Mouse (Mus musculus) MEL (cell line): ENCODE data around the gene Ctsl. TPM values are rescaled to one million over a fixed set of nuclear protein-coding genes. Genes with fewer than 3 reads are reported as not detected.

ENCODE experiments used
- DNase-seq: peaks from one replicate; pipeline ENCODE4 v3.0.0; 2011; ENCODE audit warnings: low read depth, low spot score
- H3K27ac ChIP-seq: 2 replicates; pipeline ENCODE4 v1.5.1; 2012; ENCODE audit warnings: low read depth, mild to moderate bottlenecking, control low read depth, low read length, moderate library complexity; ENCODE audit not compliant: control insufficient read depth
- H3K27me3 ChIP-seq, 2 experiments: fragments of 150-350 bp in 1 of 2; sonication (generic) in 1 of 2; 2 replicates each; pipeline ENCODE4 v1.6.1; 2012; ENCODE audit warnings: low read length in 2 of 2, mild to moderate bottlenecking in 2 of 2, improper control_type of control experiment in 1 of 2, moderate library complexity in 1 of 2; ENCODE audit not compliant: insufficient read depth in 2 of 2, control insufficient read depth in 1 of 2
- H3K36me3 ChIP-seq, 2 experiments: 2 replicates each; pipeline ENCODE4 v1.6.1; 2012 to 2014; ENCODE audit warnings: low read length in 2 of 2, improper control_type of control experiment in 1 of 2, inconsistent platforms in 1 of 2, mild to moderate bottlenecking in 1 of 2; ENCODE audit not compliant: insufficient read depth in 2 of 2, control insufficient read depth in 1 of 2
- H3K4me1 ChIP-seq, 2 experiments: fragments of 150-350 bp in 1 of 2; sonication (generic) in 1 of 2; 2 replicates each; pipeline ENCODE4 v1.6.1; 2012; ENCODE audit warnings: low read length in 2 of 2, improper control_type of control experiment in 1 of 2, mild to moderate bottlenecking in 1 of 2; ENCODE audit not compliant: insufficient read depth in 2 of 2, control insufficient read depth in 1 of 2
- H3K4me3 ChIP-seq, 2 experiments: fragments of 150-350 bp in 1 of 2; sonication (generic) in 1 of 2; 2 replicates each; pipeline ENCODE4 v1.5.1; 2012; ENCODE audit warnings: low read depth in 2 of 2, low read length in 2 of 2, mild to moderate bottlenecking in 2 of 2, moderate library complexity in 2 of 2, control low read depth in 1 of 2, improper control_type of control experiment in 1 of 2; ENCODE audit not compliant: control insufficient read depth in 1 of 2, insufficient read depth in 1 of 2
- H3K79me2 ChIP-seq: 2 replicates; pipeline ENCODE4 v1.6.1; 2012; ENCODE audit warnings: mild to moderate bottlenecking, low read length, moderate library complexity; ENCODE audit not compliant: control insufficient read depth, poor library complexity, insufficient read depth
- H3K9ac ChIP-seq: 2 replicates; pipeline ENCODE4 v1.6.1; 2012; ENCODE audit warnings: low read depth, mild to moderate bottlenecking, control low read depth, low read length, moderate library complexity; ENCODE audit not compliant: control insufficient read depth, poor library complexity, severe bottlenecking
- H3K9me3 ChIP-seq: fragments of 150-350 bp; sonication (generic); replicated peaks from 2 replicates; pipeline ENCODE4 v1.6.1; 2012; ENCODE audit warnings: mild to moderate bottlenecking, low read length, improper control_type of control experiment, moderate library complexity; ENCODE audit not compliant: insufficient read depth
- CHD1 ChIP-seq: IDR thresholded peaks from 2 replicates; pipeline ENCODE4 v1.6.1; 2012; ENCODE audit warnings: low read depth, mild to moderate bottlenecking, inconsistent platforms, low read length, improper control_type of control experiment
- CTCF ChIP-seq, 3 experiments: IDR thresholded peaks in 2 of 3; conservative IDR thresholded peaks in 1 of 3; 2 replicates each; pipeline ENCODE4 v1.5.1; 2011 to 2012; ENCODE audit warnings: low read length in 3 of 3, low read depth in 2 of 3, mild to moderate bottlenecking in 2 of 3, improper control_type of control experiment in 1 of 3, inconsistent platforms in 1 of 3, mixed read lengths in 1 of 3, moderate library complexity in 1 of 3; ENCODE audit not compliant: control insufficient read depth in 1 of 3, insufficient read depth in 1 of 3, poor library complexity in 1 of 3, severe bottlenecking in 1 of 3
- E2F4 ChIP-seq: IDR thresholded peaks from 2 replicates; pipeline ENCODE4 v1.6.1; 2011; ENCODE audit warnings: low read depth, low read length, improper control_type of control experiment, borderline replicate concordance
- ELF1 ChIP-seq: IDR thresholded peaks from 2 replicates; pipeline ENCODE4 v1.6.1; 2014; ENCODE audit warnings: low read depth, mild to moderate bottlenecking, inconsistent platforms, low read length, improper control_type of control experiment, moderate library complexity
- EP300 ChIP-seq, 2 experiments: IDR thresholded peaks; 2 replicates each; pipeline ENCODE4 v1.6.1; 2011; ENCODE audit warnings: improper control_type of control experiment in 2 of 2, low read length in 2 of 2, low read depth in 1 of 2, mild to moderate bottlenecking in 1 of 2
- GABPA ChIP-seq: IDR thresholded peaks from 2 replicates; pipeline ENCODE4 v1.6.1; 2012; ENCODE audit warnings: low read depth, mild to moderate bottlenecking, inconsistent platforms, low read length, improper control_type of control experiment, moderate library complexity
- JUND ChIP-seq: IDR thresholded peaks from 2 replicates; pipeline ENCODE4 v1.6.1; 2011; ENCODE audit warnings: low read depth, mild to moderate bottlenecking, improper control_type of control experiment, low read length
- KAT2A ChIP-seq: conservative IDR thresholded peaks from 2 replicates; pipeline ENCODE4 v1.6.1; 2012; ENCODE audit warnings: low read depth, low read length, improper control_type of control experiment, inconsistent platforms
- MAFK ChIP-seq: IDR thresholded peaks from 2 replicates; pipeline ENCODE4 v1.6.1; 2011; ENCODE audit warnings: low read depth, mild to moderate bottlenecking, low read length, improper control_type of control experiment, borderline replicate concordance
- MAX ChIP-seq: IDR thresholded peaks from 2 replicates; pipeline ENCODE4 v1.6.1; 2011; ENCODE audit warnings: low read length, improper control_type of control experiment
- MEF2A ChIP-seq: IDR thresholded peaks from 2 replicates; pipeline ENCODE4 v1.6.1; 2014; ENCODE audit warnings: low read depth, mild to moderate bottlenecking, inconsistent platforms, low read length, improper control_type of control experiment; ENCODE audit not compliant: poor library complexity, insufficient replicate concordance, severe bottlenecking; ENCODE audit errors: extremely low read depth
- MXI1 ChIP-seq: IDR thresholded peaks from 2 replicates; pipeline ENCODE4 v1.6.1; 2011; ENCODE audit warnings: mild to moderate bottlenecking, low read depth, low read length, improper control_type of control experiment
- MYB ChIP-seq: IDR thresholded peaks from 2 replicates; pipeline ENCODE4 v1.6.1; 2011; ENCODE audit warnings: mild to moderate bottlenecking, low read depth, low read length, improper control_type of control experiment
- MYC ChIP-seq: IDR thresholded peaks from 2 replicates; pipeline ENCODE4 v1.6.1; 2011; ENCODE audit warnings: low read depth, mild to moderate bottlenecking, low read length, improper control_type of control experiment, moderate library complexity
- NELFE ChIP-seq: IDR thresholded peaks from 2 replicates; pipeline ENCODE4 v1.6.1; 2011; ENCODE audit warnings: low read depth, low read length, improper control_type of control experiment
- POLR2A ChIP-seq, 2 experiments: IDR thresholded peaks; 2 replicates each; pipeline ENCODE4 v1.6.1; 2011 to 2012; ENCODE audit warnings: low read length in 2 of 2, mild to moderate bottlenecking in 2 of 2, control low read depth in 1 of 2, improper control_type of control experiment in 1 of 2, low read depth in 1 of 2, moderate library complexity in 1 of 2; ENCODE audit not compliant: control insufficient read depth in 1 of 2, insufficient read depth in 1 of 2, poor library complexity in 1 of 2
- POLR2AphosphoS2 ChIP-seq: IDR thresholded peaks from 2 replicates; pipeline ENCODE4 v1.6.1; 2011; ENCODE audit warnings: low read length, improper control_type of control experiment
- SIN3A ChIP-seq: IDR thresholded peaks from 2 replicates; pipeline ENCODE4 v1.6.1; 2012; ENCODE audit warnings: low read length, improper control_type of control experiment, inconsistent platforms
- SMC3 ChIP-seq: IDR thresholded peaks from 2 replicates; pipeline ENCODE4 v1.6.1; 2011; ENCODE audit warnings: low read depth, low read length, improper control_type of control experiment
- TAL1 ChIP-seq: IDR thresholded peaks from 2 replicates; pipeline ENCODE4 v1.6.1; 2012; ENCODE audit warnings: mild to moderate bottlenecking, inconsistent platforms, low read length, moderate library complexity, mixed read lengths
- TBP ChIP-seq: IDR thresholded peaks from 2 replicates; pipeline ENCODE4 v1.8.0; 2011; ENCODE audit warnings: low read depth, low read length, improper control_type of control experiment
- TCF12 ChIP-seq: IDR thresholded peaks from 2 replicates; pipeline ENCODE4 v1.6.1; 2014; ENCODE audit warnings: low read depth, mild to moderate bottlenecking, inconsistent platforms, low read length, improper control_type of control experiment, moderate library complexity
- ZC3H11A ChIP-seq: IDR thresholded peaks from 2 replicates; pipeline ENCODE4 v1.6.1; 2012; ENCODE audit warnings: low read depth, mild to moderate bottlenecking, inconsistent platforms, low read length, improper control_type of control experiment
- ZNF384 ChIP-seq: IDR thresholded peaks from 2 replicates; pipeline ENCODE4 v1.6.1; 2012; ENCODE audit warnings: low read depth, mild to moderate bottlenecking, inconsistent platforms, low read length, improper control_type of control experiment
- polyA plus RNA-seq, 2 experiments: library from polyadenylated mRNA; stranded (reverse) in 1 of 2; unstranded in 1 of 2; fragments of >175 nt in 1 of 2; fragments of >200 nt in 1 of 2; gene quantifications; 2 replicates each; pipeline versions ENCODE4 v1.2.1 to v1.2.4; 2012; ENCODE audit warnings: low replicate concordance in 2 of 2, low read depth in 1 of 2; ENCODE audit not compliant: insufficient read length in 2 of 2, insufficient read depth in 1 of 2, missing spikeins in 1 of 2
- total RNA-seq: library from RNA; depleted of rRNA; stranded (reverse); fragments of 300-350 nt; gene quantifications from 2 replicates; pipeline ENCODE4 v1.2.3, GENCODE M21; 2012

The Ctsl gene
- total and polyA plus RNA-seq, 3 experiments, result 20.1 to 39.2 TPM; not detected in 1

DNA sequence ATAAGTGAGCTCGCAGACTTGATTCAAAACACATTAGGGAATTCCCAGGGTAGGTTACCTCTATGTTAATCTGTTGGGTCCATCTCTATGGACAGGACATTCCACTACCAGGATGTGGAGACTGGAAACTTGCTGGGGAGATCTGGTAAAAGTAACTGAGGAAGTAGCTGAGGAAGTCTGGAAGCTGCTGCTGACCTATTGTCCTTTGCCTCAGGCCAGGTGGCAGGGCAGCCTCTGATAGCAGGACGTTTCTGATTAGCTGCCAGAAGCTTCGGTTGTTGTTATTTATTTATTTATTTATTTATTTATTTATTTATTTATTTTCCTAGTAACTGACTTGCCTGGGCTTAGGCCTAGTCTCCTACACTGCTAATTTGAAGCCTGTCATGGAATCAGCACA is 32.8 kb upstream of the Ctsl start:
- peaks cover 16 to 24% of the 10 kb centered on the region in 2 experiments for H3K4me1 ChIP-seq

DNA sequence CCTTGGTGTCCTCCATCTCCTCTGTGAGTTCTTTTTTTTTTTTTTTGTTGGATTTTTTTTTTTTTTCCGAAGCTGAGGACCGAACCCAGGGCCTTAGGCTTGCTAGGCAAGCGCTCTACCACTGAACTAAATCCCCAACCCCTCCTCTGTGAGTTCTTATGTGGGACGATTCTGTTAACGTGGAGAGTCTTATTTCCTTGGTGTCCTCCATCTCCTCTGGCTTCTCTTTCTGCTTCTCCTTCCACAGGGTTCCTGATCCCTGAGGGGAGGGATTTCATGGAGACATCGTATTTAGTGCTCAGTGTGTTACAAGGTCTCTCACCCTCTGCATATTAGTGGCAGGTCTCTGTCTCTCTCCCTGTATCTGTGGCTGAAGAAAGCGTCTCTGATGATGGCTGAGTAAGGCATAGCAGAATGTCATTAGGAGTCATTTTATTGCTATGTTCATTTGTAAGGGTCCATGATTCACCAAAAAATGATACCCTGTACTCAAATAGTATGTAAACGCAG is 32.3 kb upstream of the Ctsl start:
- peak; percentile 71 for DNase-seq
- no peaks in the 10 kb centered on the region for H3K79me2 ChIP-seq
- no peaks in the 10 kb centered on the region for H3K9me3 ChIP-seq
- peaks cover 0 to 34% of the 10 kb centered on the region in 2 experiments; a peak in 2 of 4 replicates for H3K36me3 ChIP-seq
- H3K27ac ChIP-seq, result peak overlapping the region; percentile 91
- H3K9ac ChIP-seq, result peak overlapping the region; percentile 72
- H3K4me1 ChIP-seq, result peaks cover 16 to 24% of the 10 kb centered on the region in 2 experiments
- H3K4me3 ChIP-seq, result peak overlapping the region; percentile 57 to 67
- H3K27me3 ChIP-seq, result no peaks in the 10 kb centered on the region
- peak in 1 of 2 experiments; percentile 62; a peak in 2 of 4 replicates for TF ChIP-seq POLR2A (IDR thresholded peaks at IDR 0.05; ENCODE audit: control insufficient read depth in 1 of 2, insufficient read depth in 1 of 2, low read depth in 1 of 2, low read length in 2 of 2, poor library complexity in 1 of 2)
- no peak for TF ChIP-seq CTCF (IDR thresholded peaks at IDR 0.05 in 2 of 3, conservative IDR thresholded peaks at IDR 0.05 in 1 of 3; ENCODE audit: control insufficient read depth in 1 of 3, insufficient read depth in 1 of 3, low read depth in 2 of 3, low read length in 3 of 3, poor library complexity in 1 of 3, severe bottlenecking in 1 of 3)
- TF ChIP-seq TBP, result peak; percentile 60; the same call in 1 of the 2 replicates
- no peak for TF ChIP-seq GABPA
- TF ChIP-seq MYB, result no peak
- TF ChIP-seq ELF1, result no peak
- TF ChIP-seq MEF2A, result no peak
- TF ChIP-seq KAT2A, result no peak
- TF ChIP-seq POLR2AphosphoS2, result no peak
- no peak for TF ChIP-seq ZC3H11A
- no peak for TF ChIP-seq EP300 (IDR thresholded peaks at IDR 0.05; ENCODE audit: low read depth in 1 of 2, low read length in 2 of 2)
- TF ChIP-seq MYC, result peak; percentile 4; the same call in 1 of the 2 replicates
- no peak for TF ChIP-seq MAX
- no peak for TF ChIP-seq ZNF384
- no peak for TF ChIP-seq MXI1
- TF ChIP-seq SIN3A, result no peak
- no peak for TF ChIP-seq SMC3
- TF ChIP-seq E2F4, result no peak
- TF ChIP-seq CHD1, result no peak
- no peak for TF ChIP-seq JUND
- no peak for TF ChIP-seq MAFK
- TF ChIP-seq TCF12, result no peak
- no peak for TF ChIP-seq NELFE

More for the DNA sequence above, 32.8 kb upstream of the Ctsl start:
- no peaks in the 10 kb centered on the region for H3K79me2 ChIP-seq
- DNase-seq, result no peak
- peaks cover 0 to 34% of the 10 kb centered on the region in 2 experiments; a peak in 2 of 4 replicates for H3K36me3 ChIP-seq
- peak overlapping the region; percentile 72 for H3K9ac ChIP-seq
- peak overlapping the region; percentile 57 to 67 for H3K4me3 ChIP-seq
- no peaks in the 10 kb centered on the region for H3K27me3 ChIP-seq
- TF ChIP-seq TAL1, result peak; percentile 19; the same call in 1 of the 2 replicates
- no peak for TF ChIP-seq TBP
- no peaks in the 10 kb centered on the region for H3K9me3 ChIP-seq
- peak overlapping the region; percentile 91 for H3K27ac ChIP-seq
